Mouse (Mus musculus) ES-E14 (cell line): Measurements from ENCODE around the gene Ccdc9b. TPM values are rescaled to one million over a fixed set of nuclear protein-coding genes. Genes with fewer than 3 reads are reported as not detected.

Experiments used
- DNase-seq: peaks from one replicate; pipeline ENCODE4 v3.0.0-alpha.2; 2013; ENCODE audit warnings: low read depth, low spot score
- H3K27ac ChIP-seq: 2 replicates; pipeline ENCODE4 v1.5.1; 2012; ENCODE audit warnings: low read depth, mild to moderate bottlenecking, low read length, moderate library complexity, mixed read lengths; ENCODE audit not compliant: poor library complexity, insufficient read depth, severe bottlenecking
- H3K36me3 ChIP-seq: 2 replicates; pipeline ENCODE4 v1.6.1; 2012; ENCODE audit warnings: mild to moderate bottlenecking, low read length, moderate library complexity, mixed read lengths; ENCODE audit not compliant: control insufficient read depth, poor library complexity, insufficient read depth, severe bottlenecking
- H3K4me1 ChIP-seq, 2 experiments: fragments of 150-350 bp in 1 of 2; sonication (generic) in 1 of 2; 2 replicates each; pipeline ENCODE4 v1.6.1; 2012; ENCODE audit warnings: low read length in 2 of 2, mild to moderate bottlenecking in 1 of 2, mixed read lengths in 1 of 2; ENCODE audit not compliant: control insufficient read depth in 2 of 2, insufficient read depth in 2 of 2, poor library complexity in 1 of 2
- H3K4me3 ChIP-seq, 2 experiments: fragments of 150-350 bp in 1 of 2; sonication (generic) in 1 of 2; 2 replicates each; pipeline ENCODE4 v1.5.1; 2012; ENCODE audit warnings: low read length in 2 of 2, low read depth in 1 of 2, mild to moderate bottlenecking in 1 of 2, mixed read lengths in 1 of 2; ENCODE audit not compliant: insufficient read depth in 1 of 2, poor library complexity in 1 of 2, severe bottlenecking in 1 of 2
- H3K9ac ChIP-seq: 2 replicates; pipeline ENCODE4 v1.6.1; 2012; ENCODE audit warnings: low read depth, mild to moderate bottlenecking, low read length, mixed read lengths; ENCODE audit not compliant: poor library complexity, insufficient read depth, severe bottlenecking
- H3K9me3 ChIP-seq: fragments of 150-350 bp; sonication (generic); 2 replicates; pipeline ENCODE4 v1.6.1; 2012; ENCODE audit warnings: low read depth, mild to moderate bottlenecking, low read length; ENCODE audit not compliant: control insufficient read depth, insufficient read depth
- CHD2 ChIP-seq: IDR thresholded peaks from 2 replicates; pipeline ENCODE4 v1.6.1; 2014; ENCODE audit warnings: mild to moderate bottlenecking, low read depth, low read length, inconsistent platforms
- HCFC1 ChIP-seq: IDR thresholded peaks from 2 replicates; pipeline ENCODE4 v1.6.1; 2012; ENCODE audit warnings: low read length, inconsistent platforms, borderline replicate concordance; ENCODE audit not compliant: insufficient read depth
- MAFK ChIP-seq: IDR thresholded peaks from 2 replicates; pipeline ENCODE4 v1.6.1; 2014; ENCODE audit warnings: mild to moderate bottlenecking, low read depth, low read length, inconsistent platforms; ENCODE audit not compliant: insufficient read depth
- ZC3H11A ChIP-seq: IDR thresholded peaks from 2 replicates; pipeline ENCODE4 v1.6.1; 2012; ENCODE audit warnings: low read depth, mild to moderate bottlenecking, inconsistent platforms, low read length, borderline replicate concordance
- ZNF384 ChIP-seq: IDR thresholded peaks from 2 replicates; pipeline ENCODE4 v1.6.1; 2012; ENCODE audit warnings: low read depth, low read length, inconsistent platforms
- in situ Hi-C, 2 experiments: fragments of 600-800 bp; cut with MboI; formaldehyde crosslinking; loops; one replicate each; pipeline ENCODE4 v1.15.1; 2025; ENCODE audit warnings: low sequenced_read_pairs in 2 of 2, inconsistent platforms in 1 of 2; ENCODE audit not compliant: unreplicated experiment in 2 of 2
- total RNA-seq: library from RNA; depleted of rRNA; stranded (reverse); fragments of 300-350 nt; gene quantifications from 2 replicates; pipeline ENCODE4 v1.2.3, GENCODE M21; 2012

The Ccdc9b gene
- total RNA-seq, 1 experiment: 3.1 TPM

DNA sequence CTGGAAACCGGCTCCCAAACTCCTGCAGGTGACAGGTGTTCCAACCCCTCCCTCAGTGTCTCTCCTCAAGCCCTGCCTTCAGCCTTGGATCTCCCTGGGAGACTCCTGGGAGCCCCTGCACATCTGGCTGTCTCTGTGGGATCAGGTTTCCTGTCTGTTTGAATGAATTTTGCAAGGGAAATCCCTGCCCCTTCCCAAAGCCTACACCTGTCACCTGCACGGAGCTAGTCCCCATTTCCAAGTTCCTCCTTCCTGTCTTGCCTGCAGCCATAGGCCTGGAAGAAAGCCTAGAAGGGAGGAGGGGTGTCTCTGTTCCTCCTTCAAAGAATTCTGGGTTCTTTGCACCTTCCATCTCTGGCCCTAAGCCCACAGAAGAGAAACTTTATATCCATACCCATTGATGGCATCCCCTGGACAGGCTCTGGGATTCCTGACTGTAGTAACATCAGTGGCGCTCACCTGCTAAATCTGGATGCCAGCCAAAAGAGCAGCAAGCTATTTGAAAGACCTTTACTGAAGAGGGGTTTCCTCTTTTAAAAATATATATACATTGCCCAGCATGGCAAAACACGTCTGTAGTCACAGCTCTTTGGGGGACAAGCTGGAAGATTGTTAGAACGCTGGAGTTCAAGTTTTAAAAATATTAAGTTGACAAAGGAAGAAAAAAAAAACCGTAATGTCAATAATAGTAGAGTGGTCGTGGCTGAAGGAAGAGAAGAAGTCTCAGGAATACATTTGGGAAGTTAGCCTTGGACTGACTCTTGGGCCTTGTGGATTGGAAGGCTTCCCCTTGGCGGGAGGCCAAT lies 32.4 kb downstream of the Ccdc9b start:
- Histone ChIP-seq H3K4me3 (no peak overlapping the region), H3K4me1 (peaks cover 0 to 4% of the 10 kb centered on the region in 2 experiments; a peak in 1 of 4 replicates), H3K9ac (no peak overlapping the region), H3K27ac (no peak overlapping the region), H3K36me3 (no peaks in the 10 kb centered on the region), H3K9me3 (no peaks in the 10 kb centered on the region)
- TF ChIP-seq MAFK (no peak), CHD2 (no peak), ZC3H11A (no peak), ZNF384 (no peak), HCFC1 (no peak)
- no peak for DNase-seq
- in situ Hi-C loops: no loop called here

DNA sequence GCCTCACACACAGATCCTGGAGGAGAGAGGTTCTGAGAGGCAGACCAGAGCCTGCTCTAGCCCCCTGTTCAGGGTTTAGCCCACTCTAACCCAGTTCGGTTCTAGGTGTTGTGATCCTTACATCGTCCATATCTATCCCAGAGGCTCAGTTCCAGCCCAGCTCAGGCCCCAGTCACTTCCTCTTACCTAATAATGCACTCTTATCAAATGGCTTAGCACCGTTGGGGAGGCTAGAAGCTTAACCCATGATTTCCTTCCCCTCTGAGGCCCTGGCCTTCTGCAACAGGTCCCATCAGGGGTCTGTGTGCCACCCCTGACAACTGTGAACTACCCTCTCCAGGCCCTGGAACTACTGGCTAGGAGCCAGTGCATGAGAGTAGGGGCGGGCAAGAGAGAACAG lies 33.3 kb downstream of the Ccdc9b start:
- Histone ChIP-seq H3K27ac (no peak overlapping the region), H3K4me3 (no peak overlapping the region), H3K9ac (no peak overlapping the region), H3K36me3 (no peaks in the 10 kb centered on the region), H3K4me1 (peaks cover 0 to 4% of the 10 kb centered on the region in 2 experiments; a peak in 1 of 4 replicates), H3K9me3 (no peaks in the 10 kb centered on the region)
- TF ChIP-seq ZC3H11A (no peak), ZNF384 (no peak), MAFK (no peak), HCFC1 (no peak), CHD2 (no peak)
- DNase-seq: no peak
- in situ Hi-C loops: no loop called here

DNA sequence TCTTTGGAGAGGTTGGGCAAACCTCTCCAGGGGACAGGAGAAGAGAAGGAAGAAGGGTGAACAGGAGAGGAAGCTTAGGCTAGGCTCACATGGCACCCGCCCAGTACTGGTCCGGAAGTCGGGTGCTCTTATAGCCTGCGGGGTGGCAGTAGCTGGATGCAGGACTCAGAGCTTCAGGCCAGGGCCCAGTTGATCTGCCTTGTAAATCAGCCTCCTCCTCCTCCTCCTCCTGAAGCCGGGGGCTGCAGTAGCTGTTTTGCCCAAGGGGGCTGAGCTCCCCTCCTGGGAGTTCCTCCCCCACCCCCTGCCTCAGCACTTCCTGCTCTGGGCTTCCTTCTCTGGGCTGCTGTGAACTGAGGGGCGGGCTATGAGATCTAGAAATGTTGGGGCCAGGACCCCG lies 34.1 kb downstream of the Ccdc9b start, which contains the start of gene Plcb2:
TSS of gene Plcb2 (minus strand) at position 102 of the 400 bp plus-strand sequence.
- DNase-seq: no peak
- in situ Hi-C loops: no loop called here

DNA sequence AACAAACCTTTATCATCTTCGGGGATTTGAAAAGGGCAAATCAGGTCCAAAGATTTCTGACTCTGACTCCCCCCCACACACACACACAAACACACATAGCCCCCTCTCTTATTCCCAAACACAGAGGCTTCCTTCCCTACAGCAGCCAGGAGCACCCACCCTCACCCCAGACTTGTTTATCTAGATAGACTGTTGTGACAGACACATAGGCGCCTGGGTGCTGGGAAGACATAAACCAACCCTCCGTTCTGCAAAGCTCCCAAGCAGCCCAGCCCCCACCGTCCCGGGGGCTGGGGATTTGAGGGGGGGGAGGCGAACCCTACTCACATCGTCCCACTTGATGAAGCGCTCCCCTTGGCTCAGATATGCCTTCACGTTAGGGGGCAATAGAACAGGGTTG lies 34.5 kb downstream of the Ccdc9b start:
- Histone ChIP-seq H3K27ac (no peak overlapping the region), H3K9ac (no peak overlapping the region), H3K4me1 (peaks cover 0 to 4% of the 10 kb centered on the region in 2 experiments; a peak in 1 of 4 replicates), H3K4me3 (no peak overlapping the region), H3K36me3 (no peaks in the 10 kb centered on the region), H3K9me3 (no peaks in the 10 kb centered on the region)
- TF ChIP-seq HCFC1: no peak
- TF ChIP-seq CHD2: no peak
- TF ChIP-seq ZNF384: no peak
- TF ChIP-seq ZC3H11A: no peak
- no peak for DNase-seq
- in situ Hi-C loops: no loop called here

More for the DNA sequence above, 34.1 kb downstream of the Ccdc9b start, which contains the start of gene Plcb2:
- H3K36me3 ChIP-seq: no peaks in the 10 kb centered on the region
- H3K9ac ChIP-seq: no peak within 1 kb of the TSS
- no peak within 1 kb of the TSS for H3K4me3 ChIP-seq
- TF ChIP-seq HCFC1 (no peak), MAFK (no peak), ZNF384 (no peak), ZC3H11A (no peak), CHD2 (no peak)
- no peak within 1 kb of the TSS for H3K27ac ChIP-seq
- H3K4me1 ChIP-seq: peaks cover 0 to 4% of the 10 kb centered on the region in 2 experiments; a peak in 1 of 4 replicates
- H3K9me3 ChIP-seq: no peaks in the 10 kb centered on the region
